Mouse (Mus musculus) myocyte (in vitro differentiated cells): ENCODE data around the gene Marcks. TPM values are rescaled to one million over a fixed set of nuclear protein-coding genes. Genes with fewer than 3 reads are reported as not detected.

ENCODE experiments used
- H3K27me3 ChIP-seq: one replicate; pipeline ENCODE4 v1.6.1; 2011; ENCODE audit not compliant: control insufficient read depth, insufficient read depth, insufficient read length
- H3K36me3 ChIP-seq: one replicate; pipeline ENCODE4 v1.6.1; 2011; ENCODE audit not compliant: control insufficient read depth, insufficient read depth
- H3K4me2 ChIP-seq: one replicate; pipeline ENCODE4 v1.6.1; 2011; ENCODE audit warnings: low read depth, control low read depth
- H3K4me3 ChIP-seq: one replicate; pipeline ENCODE4 v1.5.1; 2011; ENCODE audit warnings: mild to moderate bottlenecking, control low read depth, moderate library complexity
- H3K79me2 ChIP-seq: one replicate; pipeline ENCODE4 v1.6.1; 2011; ENCODE audit not compliant: control insufficient read depth, insufficient read depth
- H3ac ChIP-seq: one replicate; pipeline ENCODE4 v1.6.1; 2011; ENCODE audit not compliant: control insufficient read depth, insufficient read length
- CEBPB ChIP-seq: IDR thresholded peaks from 2 replicates; pipeline ENCODE4 v1.6.1; 2011; ENCODE audit warnings: mild to moderate bottlenecking, moderate library complexity; ENCODE audit not compliant: poor library complexity, insufficient read depth, severe bottlenecking
- E2F4 ChIP-seq: IDR thresholded peaks from one replicate; pipeline ENCODE4 v1.6.1; 2011; ENCODE audit warnings: mild to moderate bottlenecking, control low read depth, moderate library complexity; ENCODE audit not compliant: insufficient read depth
- MAX ChIP-seq: IDR thresholded peaks from one replicate; pipeline ENCODE4 v1.6.1; 2011; ENCODE audit warnings: low read depth, mild to moderate bottlenecking, control low read depth
- MYOD1 ChIP-seq, 3 experiments: IDR thresholded peaks; one replicate each; pipeline ENCODE4 v1.6.1; 2011; ENCODE audit warnings: control low read depth in 2 of 3, low read depth in 2 of 3, mild to moderate bottlenecking in 2 of 3, moderate library complexity in 1 of 3; ENCODE audit not compliant: insufficient read length in 2 of 3, control insufficient read depth in 1 of 3
- MYOG ChIP-seq, 3 experiments: IDR thresholded peaks; one replicate each; pipeline ENCODE4 v1.6.1; 2011; ENCODE audit warnings: control low read depth in 2 of 3, low read depth in 2 of 3, mild to moderate bottlenecking in 2 of 3; ENCODE audit not compliant: insufficient read length in 2 of 3, control insufficient read depth in 1 of 3, insufficient read depth in 1 of 3
- POLR2A ChIP-seq: IDR thresholded peaks from one replicate; pipeline ENCODE4 v1.6.1; 2011; ENCODE audit warnings: low read depth, mild to moderate bottlenecking, control low read depth, moderate library complexity; ENCODE audit not compliant: insufficient read length
- POLR2AphosphoS2 ChIP-seq: IDR thresholded peaks from one replicate; pipeline ENCODE4 v1.6.1; 2011; ENCODE audit warnings: low read depth, control low read depth; ENCODE audit not compliant: insufficient read length
- REST ChIP-seq: IDR thresholded peaks from one replicate; pipeline ENCODE4 v1.6.1; 2011; ENCODE audit warnings: mild to moderate bottlenecking, control low read depth, moderate library complexity; ENCODE audit not compliant: insufficient read depth, insufficient read length
- SRF ChIP-seq: IDR thresholded peaks from one replicate; pipeline ENCODE4 v1.6.1; 2011; ENCODE audit warnings: low read depth; ENCODE audit not compliant: control insufficient read depth, insufficient read length
- TCF12 ChIP-seq: IDR thresholded peaks from one replicate; pipeline ENCODE4 v1.6.1; 2011; ENCODE audit warnings: mild to moderate bottlenecking, control low read depth; ENCODE audit not compliant: poor library complexity, insufficient read depth, severe bottlenecking
- TCF3 ChIP-seq: IDR thresholded peaks from one replicate; pipeline ENCODE4 v1.6.1; 2011; ENCODE audit warnings: low read depth, control low read depth; ENCODE audit not compliant: insufficient read length
- USF1 ChIP-seq: IDR thresholded peaks from one replicate; pipeline ENCODE4 v1.6.1; 2011; ENCODE audit warnings: low read depth, mild to moderate bottlenecking, control low read depth, moderate library complexity
- polyA plus RNA-seq: library from polyadenylated mRNA; unstranded; fragments of >200 nt; fragmentation: generic; extraction: Trizol; gene quantifications from one replicate; pipeline ENCODE4 v1.2.1, GENCODE M21; 2012; ENCODE audit warnings: missing spikeins

The Marcks gene
- polyA plus RNA-seq, 1 experiment: 26.3 TPM

- H3K36me3 ChIP-seq: peaks cover 26% of the 10 kb centered on the region
- no peaks in the 10 kb centered on the region for H3K27me3 ChIP-seq
- TF ChIP-seq MYOG (IDR thresholded peaks at IDR 0.05; ENCODE audit: control insufficient read depth in 1 of 3, insufficient read depth in 1 of 3, insufficient read length in 2 of 3, low read depth in 2 of 3): peak in 1 of 3 experiments; percentile 5
- no peak for TF ChIP-seq POLR2AphosphoS2
- peak; percentile 21 for TF ChIP-seq POLR2A
- peak; percentile 1 for TF ChIP-seq TCF3
- H3K4me3 ChIP-seq: peak overlapping the region; percentile 94
- peak overlapping the region; percentile 72 for H3ac ChIP-seq
- H3K4me2 ChIP-seq: peak overlapping the region; percentile 93
- peaks cover 42% of the 10 kb centered on the region for H3K79me2 ChIP-seq
These were observed 2.6 kb downstream of the Marcks start for GRCm38 (mm10) chr10:37135951-37136751.

DNA sequence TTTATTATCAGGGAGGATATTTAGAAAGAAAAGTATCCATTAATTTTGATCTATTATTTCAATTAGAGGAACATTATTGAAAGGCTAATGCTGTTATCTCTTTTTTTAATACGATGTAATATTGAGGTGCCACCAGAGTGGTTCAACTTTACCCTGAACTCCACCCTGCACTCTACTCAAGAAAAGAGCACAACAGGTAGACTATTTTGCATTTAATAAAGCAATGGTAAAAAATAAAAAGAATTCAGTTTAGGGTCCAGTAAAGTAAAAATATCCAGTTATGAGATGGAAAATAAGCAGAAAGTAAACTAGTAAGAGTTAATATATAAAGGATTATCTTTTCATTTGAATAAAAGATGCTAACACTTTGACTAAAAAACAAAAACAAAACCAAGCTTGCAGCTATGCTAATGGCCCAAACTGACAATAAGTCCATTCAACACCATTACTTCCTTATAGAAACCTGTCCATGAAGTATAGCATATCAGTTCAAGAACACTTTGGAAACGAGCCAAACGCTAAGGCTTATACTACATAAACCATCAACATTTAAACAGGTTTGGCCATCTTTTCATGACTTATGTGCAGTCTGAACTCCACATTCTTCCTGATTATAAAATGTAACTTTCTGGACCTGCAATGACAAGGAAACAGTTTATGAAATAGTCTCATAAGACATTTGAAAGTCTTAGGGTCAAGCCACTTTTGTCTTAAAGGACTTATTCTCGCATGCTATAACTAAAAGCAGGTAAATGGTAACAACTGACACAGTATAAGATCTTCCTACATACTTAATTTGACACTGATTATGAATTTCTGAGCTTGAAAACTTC, 4.6 kb downstream of the Marcks start:
- H3K4me2 ChIP-seq: peak overlapping the region; percentile 93

DNA sequence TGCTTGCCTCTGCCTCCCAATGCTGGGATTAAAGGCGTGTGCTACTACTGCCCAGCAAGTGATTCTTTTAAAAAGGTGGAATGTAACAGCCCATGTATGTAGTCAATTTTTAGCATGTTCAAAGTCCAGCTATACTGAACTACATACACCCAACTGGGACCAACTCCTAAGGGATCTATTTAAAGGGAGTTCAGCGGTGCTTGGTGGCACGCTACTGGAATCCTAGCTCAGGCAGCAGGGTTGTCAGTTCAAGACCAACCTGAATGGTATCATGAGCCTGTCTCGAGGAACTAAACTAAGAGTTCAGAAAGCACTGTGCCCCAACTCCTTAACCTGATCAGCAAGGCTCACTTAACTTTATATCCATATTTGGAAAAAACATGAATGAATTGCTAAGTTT, 6.0 kb downstream of the Marcks start:
- Histone ChIP-seq H3K4me2 (no peak overlapping the region), H3K79me2 (peaks cover 32% of the 10 kb centered on the region), H3K27me3 (no peaks in the 10 kb centered on the region), H3K36me3 (peaks cover 26% of the 10 kb centered on the region), H3ac (no peak overlapping the region), H3K4me3 (no peak overlapping the region)
- TF ChIP-seq TCF12 (no peak), POLR2AphosphoS2 (peak; percentile 47)

More for the DNA sequence above, 4.6 kb downstream of the Marcks start:
- peaks cover 42% of the 10 kb centered on the region for H3K79me2 ChIP-seq
- peaks cover 26% of the 10 kb centered on the region for H3K36me3 ChIP-seq
- H3ac ChIP-seq: no peak overlapping the region
- no peaks in the 10 kb centered on the region for H3K27me3 ChIP-seq
- H3K4me3 ChIP-seq: no peak overlapping the region
- TF ChIP-seq E2F4 (no peak), TCF12 (no peak), MAX (no peak), USF1 (no peak), SRF (no peak), MYOD1 (IDR thresholded peaks at IDR 0.05; ENCODE audit: control insufficient read depth in 1 of 3, insufficient read length in 2 of 3, low read depth in 2 of 3) (no peak), CEBPB (no peak), POLR2A (no peak), REST (no peak), MYOG (IDR thresholded peaks at IDR 0.05; ENCODE audit: control insufficient read depth in 1 of 3, insufficient read depth in 1 of 3, insufficient read length in 2 of 3, low read depth in 2 of 3) (no peak), POLR2AphosphoS2 (no peak), TCF3 (no peak)

DNA sequence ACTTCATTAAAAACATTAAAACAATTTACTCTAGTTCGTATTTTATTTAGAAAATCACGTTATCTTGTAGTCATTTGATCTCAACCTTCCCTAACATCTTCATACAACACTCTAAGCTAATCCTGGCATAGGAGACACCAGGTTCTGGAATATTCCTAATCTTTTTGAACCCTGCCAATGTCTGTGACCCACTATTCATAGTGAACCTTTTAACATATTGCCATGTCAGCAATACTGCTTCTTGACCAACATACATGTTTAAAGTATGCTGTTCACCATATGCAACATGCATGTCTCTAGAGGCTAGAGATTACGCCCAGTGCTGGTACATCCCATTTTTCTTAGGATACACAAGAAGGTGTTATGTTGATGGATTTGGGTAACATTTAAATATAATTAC, 9.1 kb downstream of the Marcks start:
- TF ChIP-seq CEBPB (no peak), MYOG (IDR thresholded peaks at IDR 0.05; ENCODE audit: control insufficient read depth in 1 of 3, insufficient read depth in 1 of 3, insufficient read length in 2 of 3, low read depth in 2 of 3) (no peak), MAX (no peak), MYOD1 (IDR thresholded peaks at IDR 0.05; ENCODE audit: control insufficient read depth in 1 of 3, insufficient read length in 2 of 3, low read depth in 2 of 3) (no peak)
- Histone ChIP-seq H3ac (no peak overlapping the region), H3K4me3 (no peak overlapping the region), H3K27me3 (no peaks in the 10 kb centered on the region), H3K4me2 (no peak overlapping the region), H3K79me2 (peaks cover 14% of the 10 kb centered on the region), H3K36me3 (peaks cover 15% of the 10 kb centered on the region)

DNA sequence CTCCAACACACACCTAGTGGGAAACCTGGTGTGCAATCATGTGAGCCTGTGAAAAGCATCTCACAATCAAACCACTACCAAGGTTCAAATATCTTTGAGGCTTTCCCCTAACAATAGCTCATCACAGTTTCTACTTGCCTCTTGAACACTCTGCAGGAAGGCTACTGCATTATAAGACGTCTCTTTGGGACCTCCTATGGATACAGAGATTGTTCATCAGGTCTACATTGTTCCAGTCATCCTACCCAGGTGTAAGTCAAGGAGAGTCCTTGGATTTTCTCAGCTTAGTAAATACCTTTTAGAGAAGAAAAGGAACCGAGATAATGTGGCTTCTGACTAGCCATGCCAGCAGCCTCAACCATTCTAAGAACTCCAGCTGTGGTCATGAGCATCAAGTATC, 23.4 kb downstream of the Marcks start:
- Histone ChIP-seq H3K4me3 (no peak overlapping the region), H3K36me3 (no peaks in the 10 kb centered on the region), H3K27me3 (no peaks in the 10 kb centered on the region), H3K79me2 (no peaks in the 10 kb centered on the region), H3ac (no peak overlapping the region), H3K4me2 (no peak overlapping the region)
- TF ChIP-seq POLR2AphosphoS2 (no peak), REST (no peak), E2F4 (no peak), POLR2A (no peak)
